Mouse (Mus musculus): ENCODE measurements around the gene Elavl1.

DNA sequence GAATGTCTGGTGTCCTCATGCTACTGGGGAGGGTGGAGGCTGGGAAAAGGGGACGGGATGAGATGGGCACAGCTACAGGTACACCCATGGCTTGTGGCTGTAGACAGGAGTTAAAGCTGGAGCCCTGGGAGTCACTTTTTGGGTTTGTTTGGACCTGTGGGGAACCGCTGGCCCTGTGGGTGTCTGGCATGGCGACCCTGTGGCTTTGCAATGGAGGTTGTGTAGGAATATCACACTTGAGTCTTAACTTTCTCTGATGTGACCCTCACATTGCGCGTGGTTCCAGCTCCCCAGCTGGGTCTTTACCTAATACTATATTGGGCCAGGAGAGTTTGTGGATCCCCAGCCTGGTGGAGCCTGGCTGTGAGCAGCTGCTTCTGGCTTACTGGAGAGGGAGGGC is 80.2 kb downstream of the Elavl1 start:
- TF ChIP-seq ZNF384 (IDR thresholded peaks at IDR 0.05; ENCODE audit: low read depth, low read length) (no peak), MXI1 (IDR thresholded peaks at IDR 0.05; ENCODE audit: low read depth, low read length) (no peak), CTCF (conservative IDR thresholded peaks at IDR 0.05 in 1 of 2, IDR thresholded peaks at IDR 0.05 in 1 of 2; ENCODE audit: low read depth in 2 of 2, low read length in 2 of 2) (no peak), IRF4 (IDR thresholded peaks at IDR 0.05; ENCODE audit: low read depth, low read length) (no peak)

Measured in CH12.LX (cell line).